25 mouse cellular contexts compared by ENCODE assay signal in the genomic region with DNA sequence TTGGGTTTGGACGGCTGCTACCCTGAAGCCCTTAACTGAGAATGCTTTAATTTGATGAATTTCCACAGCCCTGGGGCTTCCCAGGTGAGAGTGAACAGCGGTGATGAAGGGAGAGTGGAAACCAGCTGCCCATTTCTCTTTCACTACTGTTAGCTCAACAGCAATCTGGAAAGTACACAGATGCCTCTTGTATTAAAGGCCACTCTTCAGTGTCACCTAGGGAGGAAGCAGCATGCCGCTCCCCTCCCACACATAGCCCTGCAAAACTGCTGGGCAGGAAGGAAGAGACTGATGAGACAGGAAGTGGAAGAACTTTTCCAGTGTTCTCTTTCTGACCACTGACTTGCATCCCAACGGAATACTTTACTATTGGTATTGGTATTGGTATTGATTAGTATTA. TPM values are rescaled to one million over a fixed set of nuclear protein-coding genes. Genes with fewer than 3 reads are reported as not detected.
A peak's percentile ranks its signal among the peaks of the same experiment; 100 is the strongest.
DNase-seq lines count a peak whose midpoint lies in the region; ATAC-seq lines count a peak whose summit lies in the region.
"Had no signal": no experiment of that assay in that cellular context is flagged by ENCODE, and none has a peak within 500 bp of the region (broad histone marks: within the 10 kb centered on the region; RNA-seq: fewer than 3 reads in every experiment).

No protein-coding gene starts in this region.

- no peak overlapping the region for H3K27ac ChIP-seq in hindbrain, embryonic 14.5 days
- no peak overlapping the region for H3K27ac ChIP-seq in hindbrain, embryonic 11.5 days (ENCODE audit: low read depth, low read length)
- H3K27ac ChIP-seq in midbrain, embryonic 15.5 days, result no peak overlapping the region
- H3K27ac ChIP-seq in midbrain, embryonic 13.5 days, result no peak overlapping the region
- H3K27ac ChIP-seq in limb, embryonic 10.5 days, result peak overlapping the region; percentile 14; the same call in 1 of the 2 replicates
- H3K27ac ChIP-seq: forebrain, embryonic 12.5 days; lung, embryonic 15.5 days; midbrain, embryonic 12.5 days; neural tube, embryonic 12.5 days had no signal

- no peaks in the 10 kb centered on the region for H3K27me3 ChIP-seq in hindbrain, embryonic 14.5 days (ENCODE audit: control insufficient read depth, insufficient read depth, low read length)
- H3K27me3 ChIP-seq in hindbrain, embryonic 11.5 days (ENCODE audit: control insufficient read depth, insufficient read depth, low read length), result no peaks in the 10 kb centered on the region
- no peaks in the 10 kb centered on the region for H3K27me3 ChIP-seq in midbrain, embryonic 15.5 days (replicated peaks)
- H3K27me3 ChIP-seq in midbrain, embryonic 13.5 days, result 0 out of 2 replicates have a peak, but pooled peaks cover 9% of the 10 kb centered on the region
- H3K27me3 ChIP-seq in limb, embryonic 10.5 days (ENCODE audit: low read depth, poor library complexity, severe bottlenecking), result no peaks in the 10 kb centered on the region
- H3K27me3 ChIP-seq: heart, embryonic 13.5 days; lung, embryonic 15.5 days; midbrain, embryonic 12.5 days; neural tube, embryonic 12.5 days had no signal

- H3K4me3 ChIP-seq in hindbrain, embryonic 14.5 days (replicated peaks; ENCODE audit: low read length), result no peak overlapping the region
- H3K4me3 ChIP-seq in hindbrain, embryonic 11.5 days (ENCODE audit: low read depth, low read length), result no peak overlapping the region
- no peak overlapping the region for H3K4me3 ChIP-seq in midbrain, embryonic 15.5 days
- no peak overlapping the region for H3K4me3 ChIP-seq in midbrain, embryonic 13.5 days (replicated peaks)
- H3K4me3 ChIP-seq in limb, embryonic 10.5 days, result no peak overlapping the region
- H3K4me3 ChIP-seq: erythroblast, embryonic 14.5 days; forebrain, embryonic 12.5 days; heart, embryonic 13.5 days; lung, embryonic 15.5 days; midbrain, embryonic 12.5 days; neural tube, embryonic 12.5 days had no signal

- DNase-seq in hindbrain, embryonic 14.5 days (ENCODE audit: low spot score), result no peak
- DNase-seq in hindbrain, embryonic 11.5 days (ENCODE audit: low spot score), result no peak
- peak; percentile 17 for DNase-seq in CD4-positive, CD25-positive, alpha-beta regulatory T cell, adult 2 months (ENCODE audit: low read depth, low spot score)
- DNase-seq in limb, embryonic 10.5 days (ENCODE audit: low spot score), result no peak
- no peak for DNase-seq in T-cell, adult 2 months (ENCODE audit: low spot score)
- DNase-seq in left cerebral cortex, adult 18-20 months (ENCODE audit: low spot score in 2 of 2), result no peak
- DNase-seq: adrenal gland, adult 8-10 months; cerebellum, adult 2 months; heart, postnatal 10 days; kidney, adult 18-20 months; left cerebral cortex, postnatal 4 days; right cerebral cortex, postnatal 25 days; thymus, adult 2 months; thymus, postnatal 36 days had no signal

- 79% methylated on average over 4 of the region's 4 CpGs for WGBS in hindbrain, embryonic 14.5 days
- 90% methylated on average over 4 of the region's 4 CpGs for WGBS in hindbrain, embryonic 11.5 days
- WGBS in midbrain, embryonic 15.5 days, result 87% methylated on average over 4 of the region's 4 CpGs
- 84% methylated on average over 4 of the region's 4 CpGs for WGBS in midbrain, embryonic 13.5 days
- 79% methylated on average over 4 of the region's 4 CpGs for WGBS in limb, embryonic 10.5 days

- H3K4me2 ChIP-seq in hindbrain, embryonic 14.5 days (replicated peaks), result no peak overlapping the region
- H3K4me2 ChIP-seq in hindbrain, embryonic 11.5 days (replicated peaks; ENCODE audit: low read depth, low read length), result no peak overlapping the region
- H3K4me2 ChIP-seq in midbrain, embryonic 15.5 days, result no peak overlapping the region
- H3K4me2 ChIP-seq in midbrain, embryonic 13.5 days (replicated peaks), result no peak overlapping the region
- H3K4me2 ChIP-seq: forebrain, embryonic 12.5 days; heart, embryonic 13.5 days; lung, embryonic 15.5 days; midbrain, embryonic 12.5 days; neural tube, embryonic 12.5 days had no signal

- ATAC-seq in hindbrain, embryonic 14.5 days (ENCODE audit: low FRiP score), result 0 out of 2 replicates have a peak, but pooled peaks have one; percentile 4
- no peak for ATAC-seq in hindbrain, embryonic 11.5 days (ENCODE audit: low FRiP score)
- ATAC-seq in midbrain, embryonic 15.5 days (replicated peaks), result peak; percentile 16; the same call in 1 of the 2 replicates
- ATAC-seq in midbrain, embryonic 13.5 days, result no peak

- no peaks in the 10 kb centered on the region for H3K9me3 ChIP-seq in hindbrain, embryonic 14.5 days (ENCODE audit: control insufficient read depth, low read length)
- no peaks in the 10 kb centered on the region for H3K9me3 ChIP-seq in hindbrain, embryonic 11.5 days (ENCODE audit: control insufficient read depth, low read length)
- H3K9me3 ChIP-seq in midbrain, embryonic 15.5 days, result no peaks in the 10 kb centered on the region
- H3K9me3 ChIP-seq in midbrain, embryonic 13.5 days, result no peaks in the 10 kb centered on the region
- H3K9me3 ChIP-seq in limb, embryonic 10.5 days (replicated peaks), result no peaks in the 10 kb centered on the region
- H3K9me3 ChIP-seq: forebrain, embryonic 12.5 days; heart, embryonic 13.5 days; lung, embryonic 15.5 days; midbrain, embryonic 12.5 days; neural tube, embryonic 12.5 days had no signal

- H3K36me3 ChIP-seq in hindbrain, embryonic 14.5 days (replicated peaks; ENCODE audit: control insufficient read depth, insufficient read depth), result no peaks in the 10 kb centered on the region
- H3K36me3 ChIP-seq in hindbrain, embryonic 11.5 days (ENCODE audit: control insufficient read depth, insufficient read depth, low read length), result no peaks in the 10 kb centered on the region
- H3K36me3 ChIP-seq in midbrain, embryonic 15.5 days (replicated peaks), result no peaks in the 10 kb centered on the region
- H3K36me3 ChIP-seq in midbrain, embryonic 13.5 days, result no peaks in the 10 kb centered on the region
- peaks cover 4% of the 10 kb centered on the region for H3K36me3 ChIP-seq in limb, embryonic 10.5 days
- H3K36me3 ChIP-seq: forebrain, embryonic 12.5 days; lung, embryonic 15.5 days; midbrain, embryonic 12.5 days; neural tube, embryonic 12.5 days had no signal

- H3K4me1 ChIP-seq in hindbrain, embryonic 14.5 days (replicated peaks; ENCODE audit: control insufficient read depth, insufficient read depth, low read length), result peaks cover 12% of the 10 kb centered on the region; the same call in 1 of the 2 replicates
- H3K4me1 ChIP-seq in hindbrain, embryonic 11.5 days (replicated peaks; ENCODE audit: control insufficient read depth, insufficient read depth, low read length), result no peaks in the 10 kb centered on the region
- H3K4me1 ChIP-seq in midbrain, embryonic 15.5 days, result peaks cover 16% of the 10 kb centered on the region
- peaks cover 16% of the 10 kb centered on the region for H3K4me1 ChIP-seq in midbrain, embryonic 13.5 days (replicated peaks)
- H3K4me1 ChIP-seq in limb, embryonic 10.5 days, result peaks cover 28% of the 10 kb centered on the region

- no peak overlapping the region for H3K9ac ChIP-seq in hindbrain, embryonic 14.5 days
- no peak overlapping the region for H3K9ac ChIP-seq in hindbrain, embryonic 11.5 days (ENCODE audit: low read depth, low read length)
- H3K9ac ChIP-seq in midbrain, embryonic 15.5 days, result no peak overlapping the region
- H3K9ac ChIP-seq in midbrain, embryonic 13.5 days (replicated peaks), result no peak overlapping the region
- H3K9ac ChIP-seq: forebrain, embryonic 12.5 days; forebrain, postnatal 0 days; heart, embryonic 13.5 days; lung, embryonic 15.5 days; midbrain, embryonic 12.5 days; neural tube, embryonic 12.5 days had no signal

RNA-seq across cellular contexts. Expression of a gene that starts 36.5 kb away (rescaled TPM):
- 4.6 and 4.7 TPM in 2 replicates for polyA plus RNA-seq in hindbrain, embryonic 14.5 days (2014; fragmentation: Nextera tagmentation; extraction: Ambion mirVana)
- 23.5 and 23.7 TPM in 2 replicates for polyA plus RNA-seq in hindbrain, embryonic 11.5 days (2014; fragmentation: Nextera tagmentation; extraction: Ambion mirVana)
- 8.3 and 9.1 TPM in 2 replicates for polyA plus RNA-seq in midbrain, embryonic 15.5 days (2015; fragmentation: Nextera tagmentation; extraction: Ambion mirVana)
- polyA plus RNA-seq in midbrain, embryonic 13.5 days (2015; fragmentation: Nextera tagmentation; extraction: Ambion mirVana), result 8.5 and 10.2 TPM in 2 replicates
- polyA plus RNA-seq in limb, embryonic 10.5 days (2016; fragmentation: Nextera tagmentation; extraction: Ambion mirVana), result 27.0 and 33.3 TPM in 2 replicates
- 1 to 10 TPM; 5.3 to 8.6 TPM for total RNA-seq in left cerebral cortex, adult 18-20 months (2021)
- total RNA-seq: hematopoietic stem cell, adult 5-6 weeks; megakaryocyte progenitor cell, adult 5-6 weeks had no signal

RNA-seq across cellular contexts. Expression of a gene that starts 37.2 kb away (rescaled TPM):
- polyA plus RNA-seq in hindbrain, embryonic 14.5 days (2014; fragmentation: Nextera tagmentation; extraction: Ambion mirVana), result 25.7 and 26.2 TPM in 2 replicates
- polyA plus RNA-seq in hindbrain, embryonic 11.5 days (2014; fragmentation: Nextera tagmentation; extraction: Ambion mirVana), result 39.5 and 43.0 TPM in 2 replicates
- polyA plus RNA-seq in midbrain, embryonic 15.5 days (2015; fragmentation: Nextera tagmentation; extraction: Ambion mirVana), result 34.5 and 38.0 TPM in 2 replicates
- 38.2 TPM in 2 replicates for polyA plus RNA-seq in midbrain, embryonic 13.5 days (2015; fragmentation: Nextera tagmentation; extraction: Ambion mirVana)
- polyA plus RNA-seq in limb, embryonic 10.5 days (2016; fragmentation: Nextera tagmentation; extraction: Ambion mirVana), result 43.9 and 44.0 TPM in 2 replicates
- total RNA-seq in left cerebral cortex, adult 18-20 months (2021), result 10 to 100 TPM; 15.6 to 16.6 TPM

Comparison
In these comparisons a context has a peak if more than half of its experiments do, and no peak if none do; other contexts are left out.
1. ATAC-seq: peak in hindbrain, embryonic 14.5 days (single experiment) and midbrain, embryonic 15.5 days (single experiment); none in hindbrain, embryonic 11.5 days (single experiment) and midbrain, embryonic 13.5 days (single experiment).